Mouse (Mus musculus) left cerebral cortex, adult 2 months (tissue): Measurements from ENCODE around the gene Dstyk. TPM values are rescaled to one million over a fixed set of nuclear protein-coding genes. Genes with fewer than 3 reads are reported as not detected.
A peak's percentile ranks its signal among the peaks of the same experiment; 100 is the strongest.

Source experiments
- DNase-seq, 2 experiments: peaks; one replicate each; pipeline ENCODE4 v3.0.0; 2021 to 2022; ENCODE audit warnings: low spot score in 2 of 2, mixed read lengths in 1 of 2; ENCODE audit errors: extremely low spot score in 1 of 2
- H3K27ac ChIP-seq: fragments of 200-600 bp; 2 replicates; pipeline ENCODE4 v1.8.1; 2022
- H3K4me3 ChIP-seq: fragments of 200-600 bp; 2 replicates; pipeline ENCODE4 v1.8.1; 2022
- CTCF ChIP-seq: fragments of 200-600 bp; IDR thresholded peaks from 2 replicates; pipeline ENCODE4 v1.8.1; 2022; ENCODE audit warnings: antibody characterized with exemption, mild to moderate bottlenecking, moderate library complexity
- intact Hi-C: fragments of 180-260 bp; cut with DNase I; formaldehyde crosslinking; loops from one replicate; pipeline ENCODE4 v1.15.1; 2025
- total RNA-seq, 2 experiments: library from RNA; stranded (reverse); gene quantifications; 2 replicates each; pipeline ENCODE4 v1.2.3; 2021

Dstyk gene
- total RNA-seq, 2 experiments from 2014 or later = 44.9 to 45.5 TPM

GRCm38 (mm10) chr1:132376211-132377054 lies 40.9 kb upstream of the Dstyk start:
- intact Hi-C loops = loop anchor here (2.0 kb wide), 1 partner anchor 14 kb away; the partner anchor contains the start of gene Tmcc2
- Histone ChIP-seq H3K4me3 (no peak overlapping the region), H3K27ac (peak overlapping the region; percentile 64)
- no peak for DNase-seq
- no peak for TF ChIP-seq CTCF

- H3K4me3 ChIP-seq = no peak overlapping the region
- TF ChIP-seq CTCF = no peak
- no peak for DNase-seq
- peak overlapping the region; percentile 64; the same call in 1 of the 2 replicates for H3K27ac ChIP-seq
- intact Hi-C loops = loop anchor here (2.0 kb wide), 1 partner anchor 14 kb away; the partner anchor contains the start of gene Tmcc2
Measured at GRCm38 (mm10) chr1:132377055-132377365, 40.3 kb upstream of the Dstyk start.

GRCm38 (mm10) chr1:132377811-132378210 lies 39.5 kb upstream of the Dstyk start:
- DNase-seq = no peak
- Histone ChIP-seq H3K4me3 (no peak overlapping the region), H3K27ac (peak overlapping the region; percentile 19; the same call in 1 of the 2 replicates)
- intact Hi-C loops = loop anchor here (2.0 kb wide), 1 partner anchor 13 kb away; the partner anchor contains the start of gene Tmcc2
- TF ChIP-seq CTCF = no peak

- TF ChIP-seq CTCF = no peak
- DNase-seq = no peak
- intact Hi-C loops = no loop called here
- Histone ChIP-seq H3K4me3 (no peak overlapping the region), H3K27ac (no peak overlapping the region)
Measured at GRCm38 (mm10) chr1:132380550-132381100, 36.7 kb upstream of the Dstyk start.

- H3K27ac ChIP-seq = no peak overlapping the region
- no peak for DNase-seq
- intact Hi-C loops = no loop called here
- no peak for TF ChIP-seq CTCF
- H3K4me3 ChIP-seq = no peak overlapping the region
Measured at GRCm38 (mm10) chr1:132381929-132382328, 35.4 kb upstream of the Dstyk start.

GRCm38 (mm10) chr1:132384001-132384554 lies 33.3 kb upstream of the Dstyk start:
- no peak for TF ChIP-seq CTCF
- Histone ChIP-seq H3K4me3 (no peak overlapping the region), H3K27ac (peak overlapping the region; percentile 79)
- no peak for DNase-seq
- intact Hi-C loops = no loop called here

GRCm38 (mm10) chr1:132385266-132385665 lies 32.1 kb upstream of the Dstyk start:
- Histone ChIP-seq H3K27ac (peak overlapping the region; percentile 79), H3K4me3 (no peak overlapping the region)
- intact Hi-C loops = no loop called here
- DNase-seq = no peak
- no peak for TF ChIP-seq CTCF

- Histone ChIP-seq H3K4me3 (no peak overlapping the region), H3K27ac (peak overlapping the region; percentile 79)
- intact Hi-C loops = no loop called here
- no peak for TF ChIP-seq CTCF
- DNase-seq = no peak
Measured at GRCm38 (mm10) chr1:132385711-132386110, 31.6 kb upstream of the Dstyk start.

- Histone ChIP-seq H3K27ac (peak overlapping the region; percentile 79), H3K4me3 (no peak overlapping the region)
- no peak for TF ChIP-seq CTCF
- intact Hi-C loops = no loop called here
- DNase-seq = no peak
Measured at GRCm38 (mm10) chr1:132386266-132386665, 31.1 kb upstream of the Dstyk start.

GRCm38 (mm10) chr1:132387943-132388342 lies 29.4 kb upstream of the Dstyk start:
- H3K27ac ChIP-seq = peak overlapping the region; percentile 83
- intact Hi-C loops = no loop called here
- peak overlapping the region; percentile 38 for H3K4me3 ChIP-seq
- TF ChIP-seq CTCF = no peak
- DNase-seq = no peak

- H3K4me3 ChIP-seq = peak overlapping the region; percentile 80
- no peak for TF ChIP-seq CTCF
- peak overlapping the region; percentile 87 for H3K27ac ChIP-seq
- DNase-seq = no peak
- intact Hi-C loops = no loop called here
Measured at GRCm38 (mm10) chr1:132388813-132389803, 28.2 kb upstream of the Dstyk start.
